Mouse (Mus musculus) gastrocnemius, postnatal 14 days (tissue): ENCODE measurements around the gene Emc1. TPM values are rescaled to one million over a fixed set of nuclear protein-coding genes. Genes with fewer than 3 reads are reported as not detected.
"Not testable (repeated sequence)": the region's sequence is repeated elsewhere in the genome, so short reads cannot be mapped to it uniquely, and the experiment has no call there.

ENCODE experiments used
- DNase-seq: peaks from one replicate; pipeline ENCODE4 v3.0.0; 2021; ENCODE audit warnings: mixed read lengths
- intact Hi-C: fragments of 180-260 bp; cut with DNase I; formaldehyde crosslinking; loops from one replicate; pipeline ENCODE4 v1.15.1; 2025; ENCODE audit warnings: low total_unique reads
- total RNA-seq, 2 experiments: library from RNA; stranded (reverse); gene quantifications; 2 replicates each; pipeline ENCODE4 v1.2.3; 2021

The Emc1 gene
- total RNA-seq, 2 experiments from 2014 or later: 24.9 to 26.7 TPM

GRCm38 (mm10) chr4:139343718-139344117 lies 8.7 kb upstream of the Emc1 start:
- intact Hi-C loops: no loop called here
- DNase-seq: no peak

- intact Hi-C loops: no loop called here
- DNase-seq: no peak
Measured at GRCm38 (mm10) chr4:139345416-139346019, 6.9 kb upstream of the Emc1 start.

GRCm38 (mm10) chr4:139352832-139353231 lies 445 bp downstream of the Emc1 start:
- DNase-seq: no peak
- intact Hi-C loops: no loop called here

GRCm38 (mm10) chr4:139357211-139357610 lies 4.8 kb downstream of the Emc1 start:
- intact Hi-C loops: no loop called here
- DNase-seq: no peak

- intact Hi-C loops: no loop called here
- no peak for DNase-seq
Measured at GRCm38 (mm10) chr4:139360761-139361548, 8.6 kb downstream of the Emc1 start.

- intact Hi-C loops: no loop called here
- DNase-seq: no peak
Measured at GRCm38 (mm10) chr4:139367336-139367735, 14.9 kb downstream of the Emc1 start.

- DNase-seq: no peak
- intact Hi-C loops: no loop called here
Measured at GRCm38 (mm10) chr4:139368038-139368437, 15.7 kb downstream of the Emc1 start.

GRCm38 (mm10) chr4:139373130-139373529 lies 20.7 kb downstream of the Emc1 start:
- DNase-seq: no peak
- intact Hi-C loops: no loop called here

GRCm38 (mm10) chr4:139373531-139373930 lies 21.1 kb downstream of the Emc1 start:
- intact Hi-C loops: no loop called here
- no peak for DNase-seq

- intact Hi-C loops: no loop called here
- no peak for DNase-seq
Measured at GRCm38 (mm10) chr4:139379719-139380118, 27.3 kb downstream of the Emc1 start.

- peak; percentile 99 for DNase-seq
- intact Hi-C loops: no loop called here
Measured at GRCm38 (mm10) chr4:139380207-139380748, 27.9 kb downstream of the Emc1 start.

GRCm38 (mm10) chr4:139380775-139381451 lies 28.5 kb downstream of the Emc1 start:
- no peak for DNase-seq
- intact Hi-C loops: no loop called here

GRCm38 (mm10) chr4:139381452-139381845 lies 29.1 kb downstream of the Emc1 start:
- no peak for DNase-seq
- intact Hi-C loops: no loop called here

GRCm38 (mm10) chr4:139382231-139382630 lies 29.8 kb downstream of the Emc1 start:
- intact Hi-C loops: no loop called here

GRCm38 (mm10) chr4:139385841-139386240 lies 33.5 kb downstream of the Emc1 start:
- intact Hi-C loops: loop anchor here (1.0 kb wide), 1 partner anchor 36 kb away; no protein-coding TSS in a partner anchor
- DNase-seq: not testable (repeated sequence)

More at GRCm38 (mm10) chr4:139382231-139382630, 29.8 kb downstream of the Emc1 start:
- no peak for DNase-seq

GRCm38 (mm10) chr4:139386869-139387319 lies 34.5 kb downstream of the Emc1 start:
- no peak for DNase-seq

GRCm38 (mm10) chr4:139389557-139389956 lies 37.2 kb downstream of the Emc1 start:
- intact Hi-C loops: no loop called here
- DNase-seq: no peak

More at GRCm38 (mm10) chr4:139386869-139387319, 34.5 kb downstream of the Emc1 start:
- intact Hi-C loops: no loop called here

GRCm38 (mm10) chr4:139395431-139395830 lies 43.0 kb downstream of the Emc1 start:
- no peak for DNase-seq
- intact Hi-C loops: no loop called here

- intact Hi-C loops: no loop called here
- DNase-seq: no peak
Measured at GRCm38 (mm10) chr4:139400487-139400886, 48.1 kb downstream of the Emc1 start.

GRCm38 (mm10) chr4:139403214-139403613 lies 50.8 kb downstream of the Emc1 start:
- DNase-seq: no peak
- intact Hi-C loops: no loop called here
